Mouse (Mus musculus): ENCODE data around the gene Pramel5.
"Not testable (repeated sequence)": the region's sequence is repeated elsewhere in the genome, so short reads cannot be mapped to it uniquely, and the experiment has no call there.

DNA sequence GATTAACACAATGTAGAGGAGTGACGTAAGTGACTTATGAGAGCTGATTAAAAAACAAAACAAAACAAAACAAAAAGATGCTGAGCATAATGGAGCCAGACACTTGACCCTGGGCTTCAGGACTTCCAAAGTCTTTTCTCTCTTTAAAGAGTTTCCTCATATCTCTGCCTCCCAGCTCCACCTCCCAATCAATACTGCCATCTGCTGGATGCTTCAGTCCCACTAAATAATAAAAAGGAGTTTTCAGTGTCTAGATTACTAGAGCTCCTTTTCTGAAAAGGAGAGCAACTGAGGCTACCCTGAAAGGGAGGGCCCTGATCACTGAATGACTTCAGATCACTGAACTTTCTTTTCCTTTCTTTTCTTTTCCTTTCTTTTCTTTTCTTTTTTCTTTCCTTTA lies 19.1 kb upstream of the Pramel5 start:
- TF ChIP-seq E2F4 (IDR thresholded peaks at IDR 0.05; ENCODE audit: borderline replicate concordance, low read depth, low read length); ZKSCAN1 (IDR thresholded peaks at IDR 0.05; ENCODE audit: low read depth, low read length); EP300 (IDR thresholded peaks at IDR 0.05; ENCODE audit: low read depth in 1 of 2, low read length in 2 of 2); POLR2AphosphoS2 (IDR thresholded peaks at IDR 0.05; ENCODE audit: low read length); CTCF (IDR thresholded peaks at IDR 0.05 in 2 of 3, conservative IDR thresholded peaks at IDR 0.05 in 1 of 3; ENCODE audit: control insufficient read depth in 1 of 3, insufficient read depth in 1 of 3, low read depth in 2 of 3, low read length in 3 of 3, poor library complexity in 1 of 3, severe bottlenecking in 1 of 3); ETS1 (IDR thresholded peaks at IDR 0.05; ENCODE audit: low read depth, low read length); CHD2 (IDR thresholded peaks at IDR 0.05; ENCODE audit: low read length); USF1 (IDR thresholded peaks at IDR 0.05; ENCODE audit: low read depth, low read length); BHLHE40 (IDR thresholded peaks at IDR 0.05; ENCODE audit: borderline replicate concordance, low read depth, low read length); NRF1 (IDR thresholded peaks at IDR 0.05; ENCODE audit: insufficient read depth, low read depth, low read length, poor library complexity, severe bottlenecking); ZC3H11A (IDR thresholded peaks at IDR 0.05; ENCODE audit: low read depth, low read length); MAFK (IDR thresholded peaks at IDR 0.05; ENCODE audit: borderline replicate concordance, low read depth, low read length); ZMIZ1 (IDR thresholded peaks at IDR 0.05; ENCODE audit: low read depth, low read length): not testable (repeated sequence)
